Mouse (Mus musculus) spleen, adult 2 months (tissue): Measurements from ENCODE around the gene Coro2b.

Experiments
- CTCF ChIP-seq: fragments of 200-500 bp; IDR thresholded peaks from 2 replicates; pipeline ENCODE4 v1.5.1; 2011; ENCODE audit warnings: mild to moderate bottlenecking, inconsistent platforms; ENCODE audit not compliant: insufficient read depth, insufficient read length, insufficient replicate concordance; ENCODE audit errors: extremely low read depth
- POLR2A ChIP-seq: fragments of 200-500 bp; IDR thresholded peaks from 2 replicates; pipeline ENCODE4 v1.6.1; 2011; ENCODE audit warnings: low read depth, low read length, inconsistent platforms

GRCm38 (mm10) chr9:62547476-62547875 is 10.6 kb upstream of the Coro2b start:
- TF ChIP-seq CTCF, result no peak
- TF ChIP-seq POLR2A, result no peak
